Mouse (Mus musculus) small intestine, adult 2 months (tissue): Measurements from ENCODE around the gene Dusp2. TPM values are rescaled to one million over a fixed set of nuclear protein-coding genes. Genes with fewer than 3 reads are reported as not detected.

ENCODE experiments used
- H3K27ac ChIP-seq: fragments of 200-500 bp; 2 replicates; pipeline ENCODE4 v1.5.1; 2012; ENCODE audit warnings: low read depth, low read length, control low read depth, inconsistent platforms; ENCODE audit not compliant: insufficient read depth
- H3K27me3 ChIP-seq: fragments of 200-500 bp; 2 replicates; pipeline ENCODE4 v1.6.1; 2012; ENCODE audit warnings: mild to moderate bottlenecking, moderate library complexity, low read length, inconsistent platforms; ENCODE audit not compliant: control insufficient read depth, insufficient read depth
- H3K36me3 ChIP-seq: fragments of 200-500 bp; 2 replicates; pipeline ENCODE4 v1.6.1; 2012; ENCODE audit warnings: mild to moderate bottlenecking, low read length, control low read depth, inconsistent platforms; ENCODE audit not compliant: control insufficient read depth, insufficient read depth
- H3K4me1 ChIP-seq: fragments of 200-500 bp; 2 replicates; pipeline ENCODE4 v1.6.1; 2012; ENCODE audit warnings: low read length, inconsistent platforms, mixed read lengths; ENCODE audit not compliant: control insufficient read depth, insufficient read depth, insufficient read length
- H3K4me3 ChIP-seq: fragments of 200-500 bp; 2 replicates; pipeline ENCODE4 v1.5.1; 2012; ENCODE audit warnings: low read depth, mild to moderate bottlenecking, control low read depth, inconsistent platforms, low read length, moderate library complexity
- CTCF ChIP-seq: fragments of 200-500 bp; IDR thresholded peaks from 2 replicates; pipeline ENCODE4 v1.5.1; 2012; ENCODE audit warnings: low read depth, mild to moderate bottlenecking, control low read depth, inconsistent platforms, low read length, moderate library complexity, mixed read lengths; ENCODE audit not compliant: insufficient replicate concordance, insufficient read length; ENCODE audit errors: extremely low read depth
- POLR2A ChIP-seq: fragments of 200-500 bp; IDR thresholded peaks from 2 replicates; pipeline ENCODE4 v1.6.1; 2012; ENCODE audit warnings: low read depth, mild to moderate bottlenecking, control low read depth, inconsistent platforms, low read length, moderate library complexity
- WGBS: fragments of 180-500 bp; shearing (Covaris S2); methylation state at CpG from one replicate; pipeline ENCODE4 v1.1.7; 2018; 5-methylcytosine and 5-hydroxymethylcytosine counted together
- polyA plus RNA-seq: library from polyadenylated mRNA; depleted of rRNA; stranded (reverse); fragments of >200 nt; gene quantifications from 2 replicates; pipeline ENCODE4 v1.2.3, GENCODE M21; 2012

Gene Dusp2
- polyA plus RNA-seq, 1 experiment: 10.2 TPM

DNA sequence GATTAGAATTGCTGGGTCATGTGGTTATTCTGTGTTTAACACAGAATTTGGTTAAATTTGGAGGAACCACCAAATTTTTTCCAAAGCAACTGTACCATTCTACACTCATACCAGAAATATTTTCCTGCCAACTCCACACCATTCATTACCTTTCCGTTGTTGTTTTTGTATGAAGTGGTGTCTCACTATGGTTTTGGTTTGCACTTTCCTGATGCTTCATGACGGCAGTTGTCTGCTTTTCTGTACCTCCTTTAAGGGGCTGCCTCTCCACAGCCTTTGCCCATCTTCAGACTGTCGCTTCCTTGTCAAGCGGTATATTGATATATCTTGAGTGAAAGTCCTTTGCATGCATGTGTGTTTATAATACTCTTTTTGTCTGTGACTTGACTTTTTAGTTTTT lies 23.2 kb upstream of the Dusp2 start:
- Histone ChIP-seq H3K36me3 (no peaks in the 10 kb centered on the region), H3K4me3 (no peak overlapping the region), H3K4me1 (peaks cover 2% of the 10 kb centered on the region; the same call in 1 of the 2 replicates), H3K27ac (no peak overlapping the region), H3K27me3 (no peaks in the 10 kb centered on the region)
- WGBS: 90% methylated on average over 4 of the region's 4 CpGs
- TF ChIP-seq POLR2A: no peak
- TF ChIP-seq CTCF: no peak

GRCm38 (mm10) chr2:127313878-127314277 lies 22.1 kb upstream of the Dusp2 start:
- H3K4me3 ChIP-seq: no peak overlapping the region
- TF ChIP-seq POLR2A: no peak
- TF ChIP-seq CTCF: no peak
- no peaks in the 10 kb centered on the region for H3K27me3 ChIP-seq
- peaks cover 2% of the 10 kb centered on the region; the same call in 1 of the 2 replicates for H3K4me1 ChIP-seq
- 52% methylated on average over 4 of the region's 4 CpGs for WGBS
- H3K36me3 ChIP-seq: no peaks in the 10 kb centered on the region
- peak overlapping the region; percentile 34; the same call in 1 of the 2 replicates for H3K27ac ChIP-seq

DNA sequence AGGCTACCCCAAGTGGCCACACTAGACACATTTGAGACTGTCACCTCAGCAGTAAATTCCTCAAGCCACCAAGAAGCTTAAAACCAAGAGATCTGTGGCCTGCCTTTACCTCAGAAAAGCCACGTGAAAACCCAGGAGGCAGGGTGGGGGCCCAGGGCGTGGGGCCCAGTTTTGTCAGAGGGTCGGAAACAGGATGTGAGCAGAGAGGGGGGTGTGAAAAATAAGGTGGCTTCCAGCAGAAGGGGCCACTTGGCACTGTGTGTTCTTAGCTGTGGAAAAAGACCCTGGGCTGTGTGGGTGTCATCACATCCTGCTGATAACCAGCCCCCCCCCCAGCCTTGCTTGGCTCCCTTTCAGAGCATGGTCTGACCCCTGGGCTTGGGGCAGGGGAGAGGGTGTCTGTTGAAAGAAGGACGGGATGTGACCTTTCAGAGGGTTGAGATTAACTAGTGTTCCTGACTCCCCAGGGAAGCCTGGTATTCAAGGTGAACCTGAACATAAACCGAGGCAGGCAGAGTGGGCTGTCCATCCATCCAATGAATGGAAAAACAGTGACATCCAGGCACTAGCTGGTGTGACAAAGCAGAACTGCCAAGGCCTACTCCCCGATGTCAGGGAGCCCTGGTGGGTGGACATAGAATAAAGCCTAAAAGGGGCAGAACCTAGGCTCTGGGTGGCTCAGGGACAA lies 21.3 kb upstream of the Dusp2 start:
- no peaks in the 10 kb centered on the region for H3K27me3 ChIP-seq
- 69% methylated on average over 6 of the region's 6 CpGs for WGBS
- H3K36me3 ChIP-seq: no peaks in the 10 kb centered on the region
- H3K27ac ChIP-seq: peak overlapping the region; percentile 34; the same call in 1 of the 2 replicates
- peaks cover 2% of the 10 kb centered on the region; the same call in 1 of the 2 replicates for H3K4me1 ChIP-seq
- no peak overlapping the region for H3K4me3 ChIP-seq
- TF ChIP-seq POLR2A (no peak), CTCF (no peak)

DNA sequence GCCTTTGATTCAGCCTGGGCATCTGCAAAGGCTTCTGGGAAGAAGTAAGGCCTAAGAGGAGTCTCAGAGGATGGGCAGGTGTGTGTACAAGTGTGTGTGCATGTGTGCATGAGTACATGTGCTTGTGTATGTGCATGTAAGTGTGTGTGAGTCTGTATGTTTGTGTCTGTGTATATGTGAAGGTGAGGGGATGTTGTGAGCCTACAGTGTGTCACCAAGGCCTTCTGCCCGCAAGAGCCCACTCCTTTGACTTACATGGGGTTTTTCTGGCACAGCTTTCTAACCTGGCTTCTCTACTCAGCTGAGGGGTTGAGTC lies 20.8 kb upstream of the Dusp2 start:
- Histone ChIP-seq H3K4me3 (no peak overlapping the region), H3K36me3 (no peaks in the 10 kb centered on the region), H3K4me1 (no peaks in the 10 kb centered on the region; the same call in 1 of the 2 replicates), H3K27me3 (no peaks in the 10 kb centered on the region), H3K27ac (no peak overlapping the region)
- no peak for TF ChIP-seq POLR2A
- TF ChIP-seq CTCF: no peak
- WGBS: 86% methylated on average over 1 of the region's 1 CpGs

- H3K36me3 ChIP-seq: no peaks in the 10 kb centered on the region
- TF ChIP-seq CTCF (no peak), POLR2A (no peak)
- WGBS: 57% methylated on average over 5 of the region's 5 CpGs
- no peaks in the 10 kb centered on the region for H3K4me1 ChIP-seq
- H3K4me3 ChIP-seq: no peak overlapping the region
- no peak overlapping the region for H3K27ac ChIP-seq
- no peaks in the 10 kb centered on the region for H3K27me3 ChIP-seq
Observed at GRCm38 (mm10) chr2:127316431-127316830, 19.5 kb upstream of the Dusp2 start.

DNA sequence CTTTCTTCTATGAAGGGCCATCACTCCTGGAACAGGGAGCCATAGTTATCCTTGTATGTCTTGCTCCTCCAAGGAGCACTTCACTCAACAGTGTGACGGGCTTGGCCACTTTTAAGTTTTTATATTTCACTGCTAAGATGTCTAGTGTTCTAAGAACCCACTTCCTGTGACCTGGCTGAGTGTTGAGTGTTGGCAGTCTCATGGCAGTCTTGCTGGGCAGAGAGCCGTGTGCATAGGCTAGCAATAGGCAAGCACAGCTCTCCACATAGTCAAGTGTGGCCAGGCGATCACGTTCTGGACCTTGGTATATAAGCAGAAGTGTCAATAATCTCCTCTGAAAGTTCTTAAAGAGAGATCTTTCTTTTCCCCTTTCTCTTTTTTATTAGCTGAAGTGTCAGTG lies 17.8 kb upstream of the Dusp2 start:
- TF ChIP-seq POLR2A (no peak), CTCF (no peak)
- no peaks in the 10 kb centered on the region for H3K4me1 ChIP-seq
- H3K27me3 ChIP-seq: no peaks in the 10 kb centered on the region
- no peak overlapping the region for H3K27ac ChIP-seq
- WGBS: 73% methylated on average over 4 of the region's 4 CpGs
- no peak overlapping the region for H3K4me3 ChIP-seq
- H3K36me3 ChIP-seq: no peaks in the 10 kb centered on the region

DNA sequence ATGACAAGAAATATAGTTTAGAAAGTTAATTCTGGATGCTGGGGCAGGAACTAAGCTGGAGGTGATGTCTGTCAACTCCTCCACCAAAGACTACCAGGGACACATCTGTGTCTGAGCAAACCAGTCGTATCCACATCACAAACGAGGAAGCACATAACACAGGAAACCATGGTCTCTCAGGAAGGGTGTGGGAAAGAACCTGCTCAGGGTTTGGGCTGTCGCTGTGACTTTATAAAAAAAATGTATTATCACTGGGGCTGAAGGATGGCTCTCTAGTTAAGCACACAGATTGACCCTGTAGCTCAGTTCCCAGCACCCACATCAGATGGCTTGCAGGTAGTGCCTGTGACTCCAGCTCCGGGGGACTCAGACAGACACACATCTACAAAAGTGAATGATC lies 16.9 kb upstream of the Dusp2 start:
- no peak overlapping the region for H3K4me3 ChIP-seq
- WGBS: 55% methylated on average over 4 of the region's 4 CpGs
- H3K4me1 ChIP-seq: no peaks in the 10 kb centered on the region
- TF ChIP-seq CTCF (no peak), POLR2A (no peak)
- no peaks in the 10 kb centered on the region for H3K36me3 ChIP-seq
- H3K27me3 ChIP-seq: no peaks in the 10 kb centered on the region
- no peak overlapping the region for H3K27ac ChIP-seq
